Mouse (Mus musculus) adrenal gland, adult 2 months (tissue): ENCODE measurements around the gene Lilra6. TPM values are rescaled to one million over a fixed set of nuclear protein-coding genes. Genes with fewer than 3 reads are reported as not detected.
"Not testable (repeated sequence)": the region's sequence is repeated elsewhere in the genome, so short reads cannot be mapped to it uniquely, and the experiment has no call there.

Experiments used
- DNase-seq: peaks from one replicate; pipeline ENCODE4 v3.0.0; 2021
- long read RNA-seq: library from polyadenylated mRNA; stranded (forward); transcript quantifications from one replicate; pipeline ENCODE4 v2.0.0, GENCODE M21; 2021
- polyA plus RNA-seq: library from polyadenylated mRNA; depleted of rRNA; stranded (reverse); fragments of >200 nt; gene quantifications from 2 replicates; pipeline ENCODE4 v1.2.3, GENCODE M21; 2012; rRNA removed
- total RNA-seq, 2 experiments: library from RNA; stranded (reverse); gene quantifications; 2 replicates each; pipeline ENCODE4 v1.2.3; 2021

The Lilra6 gene
- under 1 TPM; 0.38 to 0.49 TPM for total RNA-seq
- polyA plus RNA-seq, result 0.24 and 0.33 TPM in 2 replicates
- long read RNA-seq, result 0 reads

DNA sequence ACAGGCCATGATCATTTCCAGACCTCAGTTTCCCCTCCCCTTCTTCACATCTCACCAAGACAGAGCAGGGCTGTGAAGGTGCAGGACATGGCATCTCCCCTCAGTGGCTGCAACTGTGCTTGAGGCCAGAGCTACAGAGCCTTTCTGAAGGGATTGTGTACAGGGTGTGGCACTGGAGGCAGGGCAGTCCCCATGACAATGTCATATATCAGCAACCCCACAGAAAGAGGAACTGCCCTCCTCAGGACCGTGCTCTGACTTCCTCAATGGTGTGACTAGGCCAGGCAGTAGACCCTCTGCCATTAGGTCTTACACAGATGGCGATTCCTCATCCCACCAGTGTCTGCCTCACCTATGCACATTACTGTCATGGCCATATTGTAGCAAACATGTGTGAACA is at the start of gene Lilra6:
Gene Lilra6 (minus strand): TSS at position 117 of the 400 bp plus-strand sequence.
- DNase-seq, result not testable (repeated sequence)

DNA sequence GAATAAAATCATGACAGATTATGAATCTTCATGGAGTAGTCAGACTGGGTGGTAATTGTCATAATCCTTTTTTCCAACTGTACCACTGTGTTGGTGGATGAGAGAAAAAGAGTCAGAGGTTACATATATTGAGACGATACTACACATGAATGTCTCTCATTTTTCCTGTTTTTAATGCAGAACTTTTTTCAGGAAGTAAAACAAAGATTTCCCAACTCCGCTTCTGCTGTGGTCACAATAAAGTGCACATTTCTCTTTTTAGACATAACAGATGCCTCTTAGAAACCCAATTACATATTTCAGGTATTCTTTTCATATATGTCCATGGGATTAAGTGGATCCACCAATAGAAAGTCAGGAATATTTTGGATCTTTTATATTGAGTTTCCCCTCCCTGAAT is 46.7 kb upstream of the Lilra6 start:
- DNase-seq, result no peak

DNA sequence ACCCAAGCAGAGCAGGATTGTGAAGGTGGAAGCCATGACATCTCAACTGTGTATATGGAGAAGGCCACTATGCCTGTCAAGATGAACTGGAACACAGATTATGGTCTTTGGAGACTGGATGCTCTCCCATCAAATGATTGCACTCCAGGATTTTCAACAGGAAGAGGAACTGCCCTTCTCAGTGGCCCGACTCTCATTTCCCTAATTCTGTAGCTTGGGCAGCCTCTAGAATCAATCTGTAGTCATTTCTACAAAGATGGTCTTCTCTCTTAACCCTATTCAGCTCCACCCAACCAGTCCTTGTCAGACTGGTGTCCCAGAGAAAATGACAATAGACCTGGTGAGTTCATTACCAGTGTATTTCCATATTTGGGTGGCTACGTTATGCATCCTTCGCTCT is 42.1 kb upstream of the Lilra6 start:
- no peak for DNase-seq

DNA sequence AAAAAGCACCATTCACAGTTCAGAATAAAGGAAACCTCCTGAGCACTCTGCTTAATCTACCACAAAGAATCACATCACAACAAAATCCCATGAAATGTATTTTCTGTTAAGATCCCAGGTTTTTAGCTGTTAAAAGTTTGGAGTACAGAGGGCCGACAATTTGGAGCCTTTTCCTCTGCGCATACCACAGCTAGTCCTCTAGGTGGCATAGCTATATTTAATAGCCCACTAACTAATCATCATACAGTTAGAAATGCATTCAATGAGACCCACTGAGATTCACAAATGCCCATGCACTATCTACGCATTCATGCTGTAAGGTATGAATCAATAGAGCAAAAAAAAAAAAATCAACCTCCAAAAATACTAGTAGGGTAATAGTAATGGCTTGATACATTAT is 33.9 kb upstream of the Lilra6 start:
- no peak for DNase-seq

DNA sequence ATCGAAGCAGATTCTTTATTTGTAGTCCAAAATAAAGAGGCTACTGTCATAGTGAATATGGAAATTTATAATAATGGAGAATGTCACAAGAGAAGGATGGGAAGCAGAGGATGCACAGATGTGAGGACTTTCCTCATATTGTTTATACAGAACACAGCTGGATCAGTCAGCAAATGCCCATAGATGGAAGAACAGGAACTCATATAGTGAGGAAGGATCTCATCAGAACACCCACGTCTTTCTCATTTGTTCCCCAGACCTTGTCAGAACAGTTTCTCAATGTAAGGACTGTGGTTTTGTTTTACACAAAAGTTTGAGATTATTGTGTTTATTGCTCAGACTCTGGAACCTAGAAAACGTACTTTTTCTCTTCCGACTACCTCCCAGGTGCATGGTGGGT is 32.9 kb upstream of the Lilra6 start:
- no peak for DNase-seq

DNA sequence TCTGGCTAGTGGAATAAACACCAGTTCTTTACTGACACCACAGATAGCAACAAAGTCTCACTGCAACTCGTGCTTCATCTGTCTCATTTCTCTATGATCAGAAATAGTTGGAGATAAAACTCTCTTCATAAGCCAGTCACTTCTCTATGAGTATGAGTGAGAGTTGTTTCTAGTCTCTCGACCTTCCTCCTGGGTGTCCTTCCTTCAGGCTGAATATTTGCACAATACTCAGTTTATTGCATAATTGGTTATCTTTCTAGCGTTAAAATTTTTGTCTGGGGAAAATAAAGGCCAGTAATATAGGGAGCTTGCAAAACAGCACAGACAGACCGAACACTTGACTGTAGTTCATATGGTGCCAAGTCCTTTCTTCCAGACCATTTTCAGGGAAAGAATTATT is 30.8 kb upstream of the Lilra6 start:
- no peak for DNase-seq

DNA sequence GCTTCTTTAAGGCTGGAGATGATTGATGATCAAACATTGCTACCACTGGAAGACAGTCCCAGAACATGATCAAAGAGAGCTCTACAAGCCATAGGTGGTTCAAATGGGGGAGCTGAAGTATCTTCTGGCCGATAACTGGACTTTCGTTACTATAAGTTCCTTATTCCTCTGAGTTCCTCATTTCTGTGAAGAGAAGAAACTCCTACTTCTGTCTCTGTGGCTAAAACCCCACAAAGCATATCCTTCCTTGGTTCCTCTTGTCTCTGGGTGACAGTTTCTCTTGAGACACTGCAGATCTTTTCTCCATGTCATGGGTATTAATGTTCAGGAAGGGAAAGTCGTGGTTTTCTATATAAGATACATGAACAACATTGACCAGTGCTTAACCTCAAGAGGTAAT is 25.6 kb upstream of the Lilra6 start:
- no peak for DNase-seq

DNA sequence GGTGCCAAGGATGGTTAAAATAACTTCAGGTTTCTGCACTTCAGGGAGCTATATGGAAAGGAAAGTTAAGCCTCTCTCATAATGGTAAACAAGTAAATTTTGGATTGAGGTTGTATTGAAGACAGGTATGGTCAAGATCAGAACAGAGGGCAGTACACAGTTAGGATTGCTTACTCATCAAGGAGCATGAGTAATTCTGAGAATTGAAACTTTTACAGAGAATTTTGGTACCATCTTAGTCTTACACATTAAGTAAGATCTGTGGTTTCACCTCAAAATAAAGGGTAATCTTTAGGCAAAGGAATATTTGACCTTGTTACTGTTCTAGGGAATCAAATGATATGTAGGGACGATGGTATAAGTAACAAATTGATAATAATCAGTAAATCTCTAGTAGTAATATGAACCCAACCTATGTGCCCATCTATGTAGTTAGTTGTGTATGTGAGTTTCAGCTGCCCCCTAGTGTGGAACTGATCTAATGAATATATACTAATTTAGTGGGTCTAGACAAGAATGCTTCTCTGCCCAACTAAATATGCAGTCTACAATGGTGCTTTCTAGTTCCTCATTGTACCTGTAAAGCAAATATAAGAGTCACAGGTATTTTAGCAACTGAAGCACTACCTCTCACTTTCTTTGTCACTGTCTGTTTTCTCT is 24.7 kb upstream of the Lilra6 start:
- DNase-seq, result no peak

DNA sequence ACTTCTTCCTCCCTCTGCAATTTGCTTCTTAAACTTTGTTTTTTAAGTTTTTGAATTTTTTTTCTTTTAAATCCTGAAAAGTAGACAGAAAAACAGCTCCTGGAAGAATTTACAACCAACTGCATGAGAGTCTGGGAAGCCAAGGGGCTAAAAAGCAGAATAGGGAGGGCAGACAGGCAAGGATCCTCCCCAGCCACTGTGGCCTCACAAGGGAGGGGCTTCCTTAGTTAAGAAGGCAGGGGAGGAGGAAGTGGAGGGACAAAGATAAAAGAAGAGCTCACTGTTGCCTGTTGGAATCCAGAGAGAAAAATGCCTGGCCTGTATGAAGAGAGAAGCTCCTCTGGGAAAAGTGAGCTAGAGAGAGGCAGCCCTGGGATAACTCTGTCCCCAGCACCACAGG is 20.2 kb upstream of the Lilra6 start:
- DNase-seq, result not testable (repeated sequence)

DNA sequence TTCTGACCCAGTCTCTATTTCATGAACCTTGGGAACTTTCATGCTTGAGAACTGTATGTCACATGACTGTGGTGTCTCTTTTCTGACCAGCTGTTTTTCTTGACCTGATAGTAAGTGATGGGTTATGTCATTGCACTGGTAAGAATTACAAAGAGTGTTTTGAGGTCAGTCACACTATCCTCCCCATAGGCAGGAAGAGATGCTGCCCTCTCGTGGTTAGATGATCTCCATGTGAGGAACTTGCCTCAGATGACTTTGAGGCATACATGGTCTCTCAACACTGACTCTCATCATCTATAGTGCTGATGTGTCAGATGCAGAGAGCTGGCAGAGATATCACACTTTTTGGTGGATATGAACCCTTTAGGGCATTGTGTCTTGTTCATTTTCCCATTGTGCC is 11.6 kb downstream of the Lilra6 start:
- no peak for DNase-seq

DNA sequence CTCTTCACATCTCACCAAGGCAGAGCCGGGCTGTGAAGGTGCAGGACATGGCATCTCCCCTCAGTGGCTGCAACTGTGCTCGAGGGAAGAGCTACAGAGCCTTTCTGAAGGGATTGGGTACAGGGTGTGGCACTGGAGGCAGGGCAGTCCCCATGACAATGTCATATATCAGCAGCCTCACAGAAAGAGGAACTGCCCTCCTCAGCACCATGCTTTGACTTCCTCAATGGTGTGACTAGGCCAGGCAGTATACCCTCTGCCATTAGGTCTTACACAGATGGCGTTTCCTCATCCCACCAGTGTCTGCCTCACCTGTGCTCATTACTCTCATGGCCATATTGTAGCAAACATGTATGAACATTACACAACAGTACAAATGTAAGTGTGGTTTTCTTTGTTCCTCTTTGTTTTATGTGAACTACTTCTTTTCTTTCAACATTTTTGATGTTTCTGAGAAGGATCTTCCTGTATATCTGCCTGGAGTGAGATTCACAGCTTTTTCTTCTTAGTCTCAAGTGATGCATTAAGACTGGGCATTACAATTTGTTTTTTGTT is 17.2 kb downstream of the Lilra6 start, which contains the start of gene Gm14548:
Gene Gm14548 (minus strand): TSS at position 85 of the 555 bp plus-strand sequence.
- DNase-seq, result not testable (repeated sequence)

DNA sequence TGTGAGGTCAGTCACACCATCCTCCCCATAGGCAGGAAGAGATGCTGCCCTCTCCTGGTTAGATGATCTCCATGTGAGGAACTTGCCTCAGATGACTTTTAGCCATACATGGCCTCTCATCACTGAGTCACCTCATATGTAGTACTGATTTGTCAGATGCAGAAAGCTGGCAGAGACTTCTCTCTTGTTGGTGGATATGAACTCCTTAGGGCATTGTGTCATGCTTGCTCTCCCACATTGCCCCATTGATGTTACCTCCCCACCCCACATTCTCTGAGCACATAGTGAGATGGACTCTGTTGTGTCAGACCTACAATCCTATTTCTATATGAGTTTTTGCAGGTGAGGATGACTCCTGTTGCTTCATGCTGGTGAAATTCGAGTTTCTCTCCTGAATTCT is 40.3 kb downstream of the Lilra6 start:
- not testable (repeated sequence) for DNase-seq

Other genes with a start within 250 kb of the Lilra6 start
- 10 to 100 TPM; 13.2 to 14.4 TPM for gene Leng1, start 249.7 kb downstream of the Lilra6 start, total RNA-seq
- 2.9 and 3.1 TPM in 2 replicates for gene Leng1, start 249.7 kb downstream of the Lilra6 start, polyA plus RNA-seq
- gene Tmc4, start 237.9 kb downstream of the Lilra6 start, total RNA-seq, result 10 to 100 TPM in 1 of 2 experiments, 1 to 10 TPM in 1; 9.3 to 12.5 TPM
- gene Tmc4, start 237.9 kb downstream of the Lilra6 start, polyA plus RNA-seq, result 14.9 and 18.2 TPM in 2 replicates
- 100 to 1,000 TPM in 1 of 2 experiments, 10 to 100 TPM in 1; 80.4 to 106 TPM for gene Tsen34, start 222.6 kb downstream of the Lilra6 start, total RNA-seq
- gene Tsen34, start 222.6 kb downstream of the Lilra6 start, polyA plus RNA-seq, result 240 and 250 TPM in 2 replicates
- 10 to 100 TPM; 65.4 to 74.4 TPM for gene Mboat7, start 222.0 kb downstream of the Lilra6 start, total RNA-seq
- gene Mboat7, start 222.0 kb downstream of the Lilra6 start, polyA plus RNA-seq, result 102 and 133 TPM in 2 replicates
- gene Rps9, start 211.5 kb downstream of the Lilra6 start, total RNA-seq, result 100 to 1,000 TPM; 768 to 988 TPM
- 285 and 318 TPM in 2 replicates for gene Rps9, start 211.5 kb downstream of the Lilra6 start, polyA plus RNA-seq
- gene Pirb, start 195.1 kb downstream of the Lilra6 start, total RNA-seq, result 1 to 10 TPM; 2.4 to 3.2 TPM
- 5.6 and 7.3 TPM in 2 replicates for gene Pirb, start 195.1 kb downstream of the Lilra6 start, polyA plus RNA-seq
- under 1 TPM; 0.40 to 0.41 TPM for gene Gm15448, start 89.8 kb downstream of the Lilra6 start, total RNA-seq
- 0.19 TPM in 1 of 2 replicates, not detected in the other for gene Gm15448, start 89.8 kb downstream of the Lilra6 start, polyA plus RNA-seq
- under 1 TPM; 0.17 to 0.55 TPM for gene Pira2, start 70.5 kb downstream of the Lilra6 start, total RNA-seq
- gene Pira2, start 70.5 kb downstream of the Lilra6 start, polyA plus RNA-seq, result 0.30 and 0.44 TPM in 2 replicates
- under 1 TPM; 0.28 to 0.49 TPM for gene Gm14548, start 17.4 kb downstream of the Lilra6 start, total RNA-seq
- gene Gm14548, start 17.4 kb downstream of the Lilra6 start, polyA plus RNA-seq, result 0.36 and 0.74 TPM in 2 replicates
- gene Lair1, start 147.7 kb upstream of the Lilra6 start, total RNA-seq, result 1 to 10 TPM; 2.1 to 4.6 TPM
- 3.0 and 3.8 TPM in 2 replicates for gene Lair1, start 147.7 kb upstream of the Lilra6 start, polyA plus RNA-seq
- 1 to 10 TPM; 1.5 to 3.4 TPM for gene Ttyh1, start 203.9 kb upstream of the Lilra6 start, total RNA-seq
- 13.3 and 24.3 TPM in 2 replicates for gene Ttyh1, start 203.9 kb upstream of the Lilra6 start, polyA plus RNA-seq
- gene Leng8, start 221.5 kb upstream of the Lilra6 start, total RNA-seq, result 100 to 1,000 TPM in 1 of 2 experiments, 10 to 100 TPM in 1; 80.7 to 112 TPM
- gene Leng8, start 221.5 kb upstream of the Lilra6 start, polyA plus RNA-seq, result 446 and 516 TPM in 2 replicates
- 1 to 10 TPM; 8.7 to 9.6 TPM for gene Leng9, start 234.9 kb upstream of the Lilra6 start, total RNA-seq
- gene Leng9, start 234.9 kb upstream of the Lilra6 start, polyA plus RNA-seq, result 13.4 and 14.8 TPM in 2 replicates
- 10 to 100 TPM; 26.1 to 36.9 TPM for gene Cdc42ep5, start 249.4 kb upstream of the Lilra6 start, total RNA-seq
- gene Cdc42ep5, start 249.4 kb upstream of the Lilra6 start, polyA plus RNA-seq, result 108 and 143 TPM in 2 replicates